Mouse (Mus musculus) midbrain, embryonic 10.5 days (tissue): Measurements from ENCODE around the gene Pcsk5. TPM values are rescaled to one million over a fixed set of nuclear protein-coding genes. Genes with fewer than 3 reads are reported as not detected.

Source experiments
- DNase-seq: peaks from one replicate; pipeline ENCODE4 v3.0.0-alpha.2; 2017; ENCODE audit warnings: low spot score
- H3K27ac ChIP-seq: fragments of 300-500 bp; sonication (generic); replicated peaks from 2 replicates; pipeline ENCODE4 v1.5.1; 2016; ENCODE audit warnings: mild to moderate bottlenecking
- H3K27me3 ChIP-seq: fragments of 300-500 bp; sonication (generic); 2 replicates; pipeline ENCODE4 v1.6.1; 2016; ENCODE audit warnings: low read depth, mild to moderate bottlenecking; ENCODE audit not compliant: poor library complexity, severe bottlenecking
- H3K36me3 ChIP-seq: fragments of 300-500 bp; sonication (generic); 2 replicates; pipeline ENCODE4 v1.6.1; 2016; ENCODE audit warnings: mild to moderate bottlenecking, moderate library complexity
- H3K4me1 ChIP-seq: fragments of 300-500 bp; sonication (generic); 2 replicates; pipeline ENCODE4 v1.6.1; 2016
- H3K4me3 ChIP-seq: fragments of 300-500 bp; sonication (generic); 2 replicates; pipeline ENCODE4 v1.5.1; 2016; ENCODE audit warnings: mild to moderate bottlenecking, moderate library complexity
- H3K9me3 ChIP-seq: fragments of 300-500 bp; sonication (generic); replicated peaks from 2 replicates; pipeline ENCODE4 v1.6.1; 2016; ENCODE audit warnings: mild to moderate bottlenecking
- WGBS: fragments of 180-500 bp; shearing (Covaris S2); methylation state at CpG from one replicate; pipeline ENCODE4 v1.1.7; 2016; 5-methylcytosine and 5-hydroxymethylcytosine counted together
- polyA plus RNA-seq: library from polyadenylated mRNA; unstranded; fragments of >200 nt; fragmentation: Nextera tagmentation; extraction: Ambion mirVana; gene quantifications from 2 replicates; pipeline ENCODE4 v1.2.1, GENCODE M21; 2016

Pcsk5 gene
- polyA plus RNA-seq, 1 experiment from 2014 or later: 6.6 TPM

- Histone ChIP-seq H3K9me3 (no peaks in the 10 kb centered on the region), H3K36me3 (no peaks in the 10 kb centered on the region), H3K4me1 (no peaks in the 10 kb centered on the region), H3K4me3 (no peak overlapping the region), H3K27me3 (no peaks in the 10 kb centered on the region), H3K27ac (no peak overlapping the region)
- WGBS: 88% methylated on average over 4 of the region's 4 CpGs
- no peak for DNase-seq
Observed at GRCm38 (mm10) chr19:17793457-17793856, 44.0 kb downstream of the Pcsk5 start.

- Histone ChIP-seq H3K36me3 (no peaks in the 10 kb centered on the region), H3K27me3 (no peaks in the 10 kb centered on the region), H3K4me1 (no peaks in the 10 kb centered on the region), H3K4me3 (no peak overlapping the region), H3K9me3 (no peaks in the 10 kb centered on the region), H3K27ac (no peak overlapping the region)
- no peak for DNase-seq
- 95% methylated on average over 5 of the region's 5 CpGs for WGBS
Observed at GRCm38 (mm10) chr19:17791485-17792052, 45.9 kb downstream of the Pcsk5 start.

GRCm38 (mm10) chr19:17788617-17789317 lies 48.7 kb downstream of the Pcsk5 start:
- no peaks in the 10 kb centered on the region for H3K36me3 ChIP-seq
- no peak overlapping the region for H3K4me3 ChIP-seq
- 92% methylated on average over 10 of the region's 10 CpGs for WGBS
- no peaks in the 10 kb centered on the region for H3K9me3 ChIP-seq
- DNase-seq: no peak
- no peaks in the 10 kb centered on the region for H3K4me1 ChIP-seq
- H3K27ac ChIP-seq: no peak overlapping the region
- H3K27me3 ChIP-seq: no peaks in the 10 kb centered on the region

- WGBS: 95% methylated on average over 3 of the region's 3 CpGs
- Histone ChIP-seq H3K4me1 (no peaks in the 10 kb centered on the region), H3K9me3 (no peaks in the 10 kb centered on the region), H3K27ac (no peak overlapping the region), H3K36me3 (no peaks in the 10 kb centered on the region), H3K27me3 (no peaks in the 10 kb centered on the region), H3K4me3 (no peak overlapping the region)
- DNase-seq: no peak
Observed at GRCm38 (mm10) chr19:17786744-17787143, 50.7 kb downstream of the Pcsk5 start.

GRCm38 (mm10) chr19:17784401-17785192 lies 52.8 kb downstream of the Pcsk5 start:
- H3K27me3 ChIP-seq: no peaks in the 10 kb centered on the region
- H3K9me3 ChIP-seq: no peaks in the 10 kb centered on the region
- H3K36me3 ChIP-seq: no peaks in the 10 kb centered on the region
- H3K4me3 ChIP-seq: no peak overlapping the region
- 93% methylated on average over 2 of the region's 2 CpGs for WGBS
- no peak for DNase-seq
- no peaks in the 10 kb centered on the region for H3K4me1 ChIP-seq
- H3K27ac ChIP-seq: no peak overlapping the region

GRCm38 (mm10) chr19:17783231-17783630 lies 54.2 kb downstream of the Pcsk5 start:
- WGBS: 88% methylated on average over 2 of the region's 2 CpGs
- DNase-seq: no peak
- Histone ChIP-seq H3K27ac (no peak overlapping the region), H3K4me1 (no peaks in the 10 kb centered on the region), H3K36me3 (no peaks in the 10 kb centered on the region), H3K27me3 (no peaks in the 10 kb centered on the region), H3K4me3 (no peak overlapping the region), H3K9me3 (no peaks in the 10 kb centered on the region)

GRCm38 (mm10) chr19:17781323-17781722 lies 56.1 kb downstream of the Pcsk5 start:
- Histone ChIP-seq H3K4me1 (no peaks in the 10 kb centered on the region), H3K36me3 (no peaks in the 10 kb centered on the region), H3K9me3 (no peaks in the 10 kb centered on the region), H3K27ac (no peak overlapping the region), H3K4me3 (no peak overlapping the region), H3K27me3 (no peaks in the 10 kb centered on the region)
- no peak for DNase-seq
- 87% methylated on average over 4 of the region's 4 CpGs for WGBS

- H3K27me3 ChIP-seq: no peaks in the 10 kb centered on the region
- no peaks in the 10 kb centered on the region for H3K36me3 ChIP-seq
- peaks cover 11% of the 10 kb centered on the region for H3K4me1 ChIP-seq
- no peak overlapping the region for H3K4me3 ChIP-seq
- no peak overlapping the region for H3K27ac ChIP-seq
- 71% methylated on average over 2 of the region's 2 CpGs for WGBS
- no peak for DNase-seq
- no peaks in the 10 kb centered on the region for H3K9me3 ChIP-seq
Observed at GRCm38 (mm10) chr19:17775943-17776342, 61.5 kb downstream of the Pcsk5 start.

- WGBS: 81% methylated on average over 2 of the region's 2 CpGs
- no peaks in the 10 kb centered on the region for H3K36me3 ChIP-seq
- peaks cover 11% of the 10 kb centered on the region for H3K4me1 ChIP-seq
- DNase-seq: no peak
- no peaks in the 10 kb centered on the region for H3K27me3 ChIP-seq
- no peak overlapping the region for H3K4me3 ChIP-seq
- H3K27ac ChIP-seq: no peak overlapping the region
- H3K9me3 ChIP-seq: no peaks in the 10 kb centered on the region
Observed at GRCm38 (mm10) chr19:17775097-17775496, 62.3 kb downstream of the Pcsk5 start.

- no peaks in the 10 kb centered on the region for H3K9me3 ChIP-seq
- H3K4me3 ChIP-seq: no peak overlapping the region
- DNase-seq: no peak
- 82% methylated on average over 1 of the region's 1 CpGs for WGBS
- H3K27me3 ChIP-seq: no peaks in the 10 kb centered on the region
- H3K4me1 ChIP-seq: peaks cover 11% of the 10 kb centered on the region
- no peak overlapping the region for H3K27ac ChIP-seq
- H3K36me3 ChIP-seq: no peaks in the 10 kb centered on the region
Observed at GRCm38 (mm10) chr19:17774061-17774460, 63.4 kb downstream of the Pcsk5 start.

GRCm38 (mm10) chr19:17769610-17770399 lies 67.6 kb downstream of the Pcsk5 start:
- Histone ChIP-seq H3K9me3 (no peaks in the 10 kb centered on the region), H3K4me1 (peaks cover 11% of the 10 kb centered on the region), H3K4me3 (no peak overlapping the region), H3K27me3 (no peaks in the 10 kb centered on the region), H3K36me3 (no peaks in the 10 kb centered on the region), H3K27ac (no peak overlapping the region)
- no peak for DNase-seq
- WGBS: 89% methylated on average over 5 of the region's 5 CpGs

- Histone ChIP-seq H3K27ac (no peak overlapping the region), H3K27me3 (no peaks in the 10 kb centered on the region), H3K4me1 (peaks cover 6% of the 10 kb centered on the region; the same call in 1 of the 2 replicates), H3K36me3 (no peaks in the 10 kb centered on the region), H3K4me3 (no peak overlapping the region), H3K9me3 (no peaks in the 10 kb centered on the region)
- DNase-seq: no peak
- 83% methylated on average over 2 of the region's 2 CpGs for WGBS
Observed at GRCm38 (mm10) chr19:17765001-17765400, 72.4 kb downstream of the Pcsk5 start.
